Mouse (Mus musculus) left cerebral cortex, postnatal 36 days (tissue): ENCODE results near the gene Creg2. TPM values are rescaled to one million over a fixed set of nuclear protein-coding genes. Genes with fewer than 3 reads are reported as not detected.
"Not testable (repeated sequence)": the region's sequence is repeated elsewhere in the genome, so short reads cannot be mapped to it uniquely, and the experiment has no call there.

Experiments
- DNase-seq, 2 experiments: peaks; one replicate each; pipeline ENCODE4 v3.0.0; 2021 to 2022; ENCODE audit warnings: low spot score in 2 of 2, mixed read lengths in 1 of 2
- intact Hi-C: fragments of 180-260 bp; cut with DNase I; formaldehyde crosslinking; loops from one replicate; pipeline ENCODE4 v1.15.1; 2025
- total RNA-seq, 2 experiments: library from RNA; stranded (reverse); gene quantifications; 2 replicates each; pipeline ENCODE4 v1.2.3; 2021

Gene Creg2
- total RNA-seq, 2 experiments from 2014 or later, result 83.7 to 91.5 TPM

GRCm38 (mm10) chr1:39656976-39657529, 5.8 kb upstream of the Creg2 start:
- no peak for DNase-seq
- intact Hi-C loops, result no loop called here

GRCm38 (mm10) chr1:39654901-39655300, 3.6 kb upstream of the Creg2 start:
- intact Hi-C loops, result loop anchor here (5.0 kb wide), 1 partner anchor 98 kb away; no protein-coding TSS in a partner anchor

DNA sequence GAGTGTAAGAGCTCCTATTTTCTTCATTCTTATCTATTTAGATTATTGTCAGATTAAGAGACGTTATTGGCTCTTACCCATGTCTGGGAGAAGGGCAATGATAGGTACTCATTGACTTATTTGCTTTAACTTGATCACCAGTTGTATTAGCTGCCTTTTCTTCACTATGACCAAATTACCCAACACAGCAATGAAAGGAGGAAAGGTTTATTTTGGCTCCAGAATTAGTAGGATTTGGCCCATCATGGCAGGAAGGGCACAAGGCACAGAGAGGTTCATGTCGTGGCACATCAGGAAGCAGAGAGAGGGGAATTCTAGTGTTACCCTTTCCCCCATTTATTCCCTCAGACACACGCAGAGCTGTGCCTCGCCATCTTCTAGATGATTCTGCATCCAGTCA, 1.8 kb upstream of the Creg2 start:
- intact Hi-C loops, result loop anchor here (5.0 kb wide), 1 partner anchor 96 kb away; no protein-coding TSS in a partner anchor
- no peak for DNase-seq

More at GRCm38 (mm10) chr1:39654901-39655300, 3.6 kb upstream of the Creg2 start:
- not testable (repeated sequence) for DNase-seq

DNA sequence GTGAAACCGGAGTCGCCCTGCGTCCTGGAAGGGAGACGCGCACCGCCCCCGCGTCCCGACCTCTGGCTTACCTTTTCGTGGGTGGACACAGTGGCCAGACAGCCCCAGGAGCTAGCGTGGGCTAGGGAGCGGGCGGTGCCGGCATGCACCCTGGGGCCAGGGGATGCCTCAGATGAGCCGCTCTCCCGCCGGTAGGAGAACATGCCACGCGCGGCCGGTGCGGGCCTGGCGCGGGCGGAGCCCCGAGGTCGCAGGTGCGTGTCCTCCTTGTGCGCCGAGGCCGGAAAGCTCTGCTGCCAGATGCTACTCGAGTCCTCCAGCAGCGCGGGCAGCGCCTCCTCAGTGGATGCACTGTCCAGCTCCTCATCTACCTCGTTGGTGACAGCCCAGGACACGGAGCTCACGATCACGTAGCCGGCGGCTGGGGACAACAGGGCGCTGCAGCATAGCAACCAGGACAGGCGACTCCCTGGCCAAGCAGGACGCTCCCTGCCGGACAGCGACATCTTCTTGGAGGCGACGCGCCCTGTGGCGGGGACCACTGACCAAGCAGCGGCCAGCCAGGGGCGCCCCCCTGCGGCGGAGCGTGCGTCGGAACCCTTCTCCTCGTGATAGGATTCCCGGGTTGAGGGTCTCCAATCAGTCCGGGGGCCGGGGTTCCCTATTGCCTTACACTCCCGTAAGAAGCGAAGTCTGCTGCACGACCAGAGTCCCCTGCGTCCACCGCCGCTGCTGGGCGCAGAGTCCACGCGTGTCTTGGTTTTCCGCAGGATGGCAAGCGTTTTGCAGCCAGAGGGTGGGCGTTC, 636 bp downstream of the Creg2 start:
- intact Hi-C loops, result loop anchor here (2.0 to 5.0 kb wide), 2 partner anchors 36 to 93 kb away; no protein-coding TSS in a partner anchor
- peak; percentile 76 to 82 for DNase-seq

DNA sequence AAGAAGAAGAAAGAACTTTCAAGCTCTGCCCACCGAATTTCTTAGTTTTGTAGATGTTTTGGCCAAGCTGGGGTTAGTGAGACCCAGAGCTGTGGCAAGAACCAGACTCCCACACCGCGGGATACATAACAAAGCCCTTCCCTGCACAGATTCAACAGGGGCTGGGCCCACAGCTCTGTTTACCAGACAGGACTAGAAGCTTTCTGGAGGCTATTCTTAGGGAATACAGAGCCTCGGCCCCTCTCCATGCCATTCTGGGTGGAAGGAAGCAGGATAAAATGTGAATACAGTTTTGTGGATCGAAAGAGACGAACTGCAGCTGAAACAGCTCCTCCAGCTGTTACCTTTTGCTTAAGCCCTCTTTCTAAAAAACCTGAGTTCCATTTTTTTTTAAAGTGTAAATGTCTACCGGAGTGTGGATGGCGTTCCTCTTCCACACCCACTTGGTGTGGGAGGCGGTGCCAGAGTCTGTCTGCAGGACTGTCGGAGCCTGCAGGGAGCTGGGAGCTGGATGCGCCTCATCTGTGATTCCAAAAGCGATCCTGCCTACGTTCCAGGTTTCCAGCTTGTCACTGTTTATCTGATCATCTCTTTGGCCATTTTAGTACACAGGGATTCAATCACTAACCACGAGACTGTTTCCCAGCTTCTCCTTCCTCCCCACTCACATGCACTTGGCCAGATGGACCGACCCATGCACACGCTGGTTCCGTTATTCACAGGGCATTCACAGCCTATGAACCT, 1.4 kb downstream of the Creg2 start:
- DNase-seq, result peak; percentile 77 to 81
- intact Hi-C loops, result loop anchor here (2.0 to 5.0 kb wide), 2 partner anchors 35 to 93 kb away; no protein-coding TSS in a partner anchor

GRCm38 (mm10) chr1:39648584-39648983, 2.7 kb downstream of the Creg2 start:
- DNase-seq, result no peak
- intact Hi-C loops, result no loop called here

DNA sequence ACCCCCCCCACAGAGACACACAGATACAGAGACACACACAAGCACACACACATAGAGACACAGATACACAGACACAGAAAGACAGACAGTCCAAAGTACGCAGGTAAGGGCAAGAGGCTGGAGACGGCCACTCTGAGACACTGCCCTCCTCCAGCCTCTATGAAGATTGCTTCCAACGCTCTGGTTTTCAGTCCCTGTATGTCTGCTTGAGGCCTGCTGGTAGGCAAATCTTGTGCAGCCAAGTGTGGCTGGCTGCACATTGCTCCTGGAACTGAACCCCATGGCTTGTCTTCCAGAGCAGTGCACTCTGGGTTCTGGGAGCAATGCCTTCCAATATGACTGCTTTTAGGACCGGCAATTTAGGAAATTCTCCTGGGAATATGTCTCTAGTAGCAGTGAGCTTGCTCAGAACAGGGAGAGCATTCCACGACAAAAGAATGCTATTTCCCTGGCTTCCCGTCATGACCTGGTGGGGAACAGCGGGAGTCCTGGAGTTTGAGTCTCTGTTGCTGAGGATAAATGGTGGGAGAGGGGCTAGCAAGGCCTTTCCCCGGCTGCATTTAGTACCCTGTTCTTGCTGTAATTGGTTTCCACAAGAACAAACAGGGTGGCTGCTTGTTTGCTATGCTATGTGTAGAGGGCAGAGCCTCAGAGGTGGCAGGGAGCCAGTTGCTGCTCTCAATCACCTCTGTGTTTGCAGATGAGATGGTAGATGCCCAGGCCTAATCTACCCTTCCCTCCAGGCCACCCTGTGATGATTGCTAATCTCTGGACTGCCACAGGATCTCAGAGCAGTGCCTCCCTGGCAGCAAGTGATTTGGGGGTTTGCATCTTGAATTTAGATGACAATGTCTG, 5.1 kb downstream of the Creg2 start:
- no peak for DNase-seq
- intact Hi-C loops, result no loop called here

GRCm38 (mm10) chr1:39644333-39644732, 6.9 kb downstream of the Creg2 start:
- intact Hi-C loops, result no loop called here
- DNase-seq, result no peak

- no peak for DNase-seq
- intact Hi-C loops, result no loop called here
Measured at GRCm38 (mm10) chr1:39641667-39642066, 9.6 kb downstream of the Creg2 start.

DNA sequence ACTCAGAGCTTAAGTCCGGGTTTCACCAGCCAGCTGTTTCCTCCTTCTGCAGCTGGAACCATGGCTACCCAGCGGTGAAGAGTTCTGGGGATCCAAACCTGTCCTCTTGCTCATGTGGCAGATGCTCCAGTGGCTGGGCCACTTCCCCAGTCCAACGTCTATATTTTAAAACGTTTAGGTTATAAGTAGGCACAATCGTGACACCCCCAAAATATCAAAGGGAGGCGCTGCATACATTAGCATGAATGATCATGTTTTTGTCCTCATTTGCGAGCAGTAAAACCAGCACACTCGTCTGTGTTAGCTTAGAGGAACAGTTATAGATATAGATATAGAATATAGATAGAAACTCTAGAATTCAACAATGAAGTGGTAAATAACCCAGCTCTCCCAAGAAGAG, 14.1 kb downstream of the Creg2 start:
- intact Hi-C loops, result no loop called here
- no peak for DNase-seq

DNA sequence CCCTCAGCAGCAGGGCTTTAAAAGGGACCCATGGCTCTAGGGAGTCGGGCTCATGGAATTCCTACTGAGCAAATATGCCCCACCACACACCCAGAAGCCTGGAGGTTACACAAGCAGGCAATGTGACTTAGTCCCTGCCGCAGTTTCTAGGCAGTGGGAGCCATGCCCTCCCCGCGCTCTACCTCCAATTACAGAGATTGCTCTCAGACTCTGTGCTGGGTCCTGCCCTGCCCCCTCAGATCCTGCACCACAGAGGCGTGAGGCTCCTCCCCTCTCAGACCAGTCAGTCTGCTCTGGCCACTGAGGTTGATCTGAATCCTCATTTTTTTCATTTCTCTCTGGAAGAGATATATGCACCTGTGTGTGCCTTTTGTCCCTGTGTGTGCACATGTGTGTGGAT, 14.6 kb downstream of the Creg2 start:
- DNase-seq, result no peak
- intact Hi-C loops, result no loop called here

DNA sequence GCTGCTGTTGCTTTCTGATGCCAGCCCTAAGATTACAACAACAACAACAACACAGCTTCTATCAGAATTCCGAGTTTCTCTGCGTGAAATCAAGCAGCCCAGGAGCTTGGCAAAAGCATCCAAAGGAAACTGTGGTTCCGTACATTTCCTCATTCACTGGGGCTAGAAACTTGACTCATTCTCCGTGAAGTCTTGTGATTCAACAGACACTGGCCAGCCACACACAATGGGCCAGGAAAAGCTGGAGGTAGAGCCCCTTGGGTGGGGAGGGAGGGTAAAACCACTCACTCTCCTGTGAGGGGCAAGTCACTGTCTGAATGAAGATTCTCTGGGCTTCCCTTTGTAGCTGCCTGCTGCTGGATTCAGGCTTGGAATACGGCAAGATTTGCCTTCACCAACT, 15.1 kb downstream of the Creg2 start:
- intact Hi-C loops, result no loop called here
- DNase-seq, result no peak

- intact Hi-C loops, result no loop called here
- no peak for DNase-seq
Measured at GRCm38 (mm10) chr1:39628606-39629005, 22.7 kb downstream of the Creg2 start.

GRCm38 (mm10) chr1:39625491-39625890, 25.8 kb downstream of the Creg2 start:
- intact Hi-C loops, result no loop called here
- no peak for DNase-seq

DNA sequence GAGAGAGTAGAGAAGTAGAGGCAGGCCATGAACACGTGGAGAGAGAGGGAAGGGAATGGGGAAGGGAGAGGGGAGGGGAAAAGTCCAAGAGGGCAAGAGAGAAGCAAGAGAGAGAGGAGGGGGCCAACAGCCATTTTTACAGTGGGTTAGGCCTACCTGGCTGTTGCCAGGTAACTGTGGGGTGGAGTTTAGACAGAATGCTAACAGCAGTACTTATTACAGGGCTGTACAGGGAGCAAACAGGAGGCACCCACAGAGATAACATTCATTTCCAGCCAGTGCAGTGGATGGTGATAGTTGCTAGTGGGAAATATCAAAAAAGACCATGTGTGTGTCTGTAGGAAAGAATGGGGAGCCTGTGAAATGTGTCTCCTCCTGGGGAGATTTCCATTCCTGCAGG, 27.5 kb downstream of the Creg2 start:
- intact Hi-C loops, result no loop called here
- DNase-seq, result no peak

DNA sequence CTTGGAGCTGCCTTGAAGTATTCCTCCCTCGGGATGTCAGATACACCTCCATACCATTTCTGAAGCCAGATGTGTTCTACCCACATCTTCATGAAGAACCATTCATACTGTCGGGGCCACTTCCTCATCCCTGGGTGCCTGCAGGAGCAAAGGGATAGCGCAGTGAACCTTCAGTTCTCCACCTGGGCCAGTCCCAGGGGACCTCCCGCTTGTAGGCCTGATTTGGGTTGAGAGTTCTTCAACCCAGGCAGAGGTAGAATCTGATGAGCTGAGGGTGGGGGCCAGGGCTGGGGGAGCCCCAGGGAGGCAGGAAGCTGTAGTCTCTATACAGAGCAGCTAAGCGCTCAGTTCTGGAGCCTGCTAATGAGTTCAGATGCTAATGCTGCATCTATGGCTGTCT, 28.2 kb downstream of the Creg2 start:
- DNase-seq, result no peak
- intact Hi-C loops, result no loop called here

GRCm38 (mm10) chr1:39618524-39618923, 32.8 kb downstream of the Creg2 start:
- intact Hi-C loops, result no loop called here

GRCm38 (mm10) chr1:39615526-39615925, 35.7 kb downstream of the Creg2 start:
- intact Hi-C loops, result loop anchor here (2.0 kb wide), 1 partner anchor 35 kb away; the partner anchor contains the start of gene Creg2
- no peak for DNase-seq

More at GRCm38 (mm10) chr1:39618524-39618923, 32.8 kb downstream of the Creg2 start:
- no peak for DNase-seq
